Mouse (Mus musculus): ENCODE results near the gene Aasdhppt.

- TF ChIP-seq POU5F1 (IDR thresholded peaks at IDR 0.05; ENCODE audit: borderline replicate concordance, low read length) (no peak), CTCF (conservative IDR thresholded peaks at IDR 0.05; ENCODE audit: low read length) (no peak), NANOG (IDR thresholded peaks at IDR 0.05; ENCODE audit: borderline replicate concordance, low read length) (no peak)
Measured at GRCm38 (mm10) chr9:4259841-4260745, 49.2 kb downstream of the Aasdhppt start.
